Mouse (Mus musculus) stomach, embryonic 16.5 days (tissue): Measurements from ENCODE around the gene Galnt3. TPM values are rescaled to one million over a fixed set of nuclear protein-coding genes. Genes with fewer than 3 reads are reported as not detected.
A peak's percentile ranks its signal among the peaks of the same experiment; 100 is the strongest.

ENCODE experiments used
- ATAC-seq: fragments of 200-750 bp; cut with Nextera tagmentation; 2 replicates; pipeline ENCODE4 v1.8.0; 2017; ENCODE audit warnings: moderate number of reproducible peaks, moderate TSS enrichment; ENCODE audit not compliant: insufficient read depth, low FRiP score
- H3K27ac ChIP-seq: fragments of 300-500 bp; sonication (generic); 2 replicates; pipeline ENCODE4 v1.5.1; 2014; ENCODE audit warnings: low read length
- H3K27me3 ChIP-seq: fragments of 300-500 bp; sonication (generic); 2 replicates; pipeline ENCODE4 v1.6.1; 2014; ENCODE audit warnings: low read length, control low read depth, mixed read lengths; ENCODE audit not compliant: control insufficient read depth, insufficient read depth
- H3K36me3 ChIP-seq: fragments of 300-500 bp; sonication (generic); 2 replicates; pipeline ENCODE4 v1.6.1; 2014; ENCODE audit warnings: low read length; ENCODE audit not compliant: control insufficient read depth, insufficient read depth
- H3K4me1 ChIP-seq: fragments of 300-500 bp; sonication (generic); 2 replicates; pipeline ENCODE4 v1.6.1; 2014; ENCODE audit warnings: low read length, control low read depth, mixed read lengths; ENCODE audit not compliant: control insufficient read depth, insufficient read depth
- H3K4me2 ChIP-seq: fragments of 300-500 bp; sonication (generic); 2 replicates; pipeline ENCODE4 v1.6.1; 2014; ENCODE audit warnings: low read depth, low read length, mixed read lengths
- H3K4me3 ChIP-seq: fragments of 300-500 bp; sonication (generic); replicated peaks from 2 replicates; pipeline ENCODE4 v1.5.1; 2014; ENCODE audit warnings: mild to moderate bottlenecking, low read length
- H3K9ac ChIP-seq: fragments of 300-500 bp; sonication (generic); 2 replicates; pipeline ENCODE4 v1.6.1; 2014; ENCODE audit warnings: low read length
- H3K9me3 ChIP-seq: fragments of 300-500 bp; sonication (generic); replicated peaks from 2 replicates; pipeline ENCODE4 v1.6.1; 2016; ENCODE audit warnings: low read length, control low read depth; ENCODE audit not compliant: control insufficient read depth
- WGBS: fragments of 180-500 bp; shearing (Covaris S2); extraction: QIAGEN DNeasy Blood & Tissue Kit; methylation state at CpG from one replicate; pipeline ENCODE4 v1.1.7; 2014; 5-methylcytosine and 5-hydroxymethylcytosine counted together
- polyA plus RNA-seq: library from polyadenylated mRNA; unstranded; fragments of >200 nt; fragmentation: Nextera tagmentation; extraction: Ambion mirVana; gene quantifications from 2 replicates; pipeline ENCODE4 v1.2.1, GENCODE M21; 2015

Gene Galnt3
- polyA plus RNA-seq, 1 experiment from 2014 or later: 10.2 TPM

DNA sequence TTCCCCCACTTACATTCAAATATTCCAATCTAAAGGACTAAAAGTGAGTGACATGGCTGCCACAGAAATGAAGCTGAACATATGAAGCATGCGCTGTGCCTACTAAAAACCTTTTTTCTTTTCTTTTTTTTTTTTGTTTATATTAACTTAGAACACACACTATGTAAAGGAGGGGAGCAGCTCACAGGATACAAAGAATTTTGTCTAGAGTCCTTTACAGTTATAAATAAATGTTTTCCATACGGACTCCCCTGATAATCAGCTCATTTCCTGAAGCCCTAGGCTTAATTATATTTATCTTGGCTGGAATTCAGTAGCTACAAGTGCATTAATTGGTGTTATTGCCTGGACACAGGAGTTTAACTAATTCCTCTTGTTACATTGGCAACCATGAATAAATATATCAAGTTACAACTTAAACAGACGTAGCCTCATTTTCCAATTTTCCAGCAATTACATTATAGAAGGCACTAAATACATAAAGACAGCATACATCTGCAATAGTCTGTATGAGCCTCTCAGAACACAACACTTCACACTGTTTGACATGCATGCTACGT, 30.1 kb downstream of the Galnt3 start:
- H3K9ac ChIP-seq: no peak overlapping the region
- no peak overlapping the region for H3K4me2 ChIP-seq
- H3K9me3 ChIP-seq: no peaks in the 10 kb centered on the region
- H3K27ac ChIP-seq: no peak overlapping the region
- H3K4me1 ChIP-seq: 0 out of 2 replicates have a peak, but pooled peaks cover 2% of the 10 kb centered on the region
- no peaks in the 10 kb centered on the region for H3K27me3 ChIP-seq
- no peaks in the 10 kb centered on the region for H3K36me3 ChIP-seq
- ATAC-seq: no peak
- H3K4me3 ChIP-seq: no peak overlapping the region
- WGBS: 46% methylated on average over 4 of the region's 4 CpGs

DNA sequence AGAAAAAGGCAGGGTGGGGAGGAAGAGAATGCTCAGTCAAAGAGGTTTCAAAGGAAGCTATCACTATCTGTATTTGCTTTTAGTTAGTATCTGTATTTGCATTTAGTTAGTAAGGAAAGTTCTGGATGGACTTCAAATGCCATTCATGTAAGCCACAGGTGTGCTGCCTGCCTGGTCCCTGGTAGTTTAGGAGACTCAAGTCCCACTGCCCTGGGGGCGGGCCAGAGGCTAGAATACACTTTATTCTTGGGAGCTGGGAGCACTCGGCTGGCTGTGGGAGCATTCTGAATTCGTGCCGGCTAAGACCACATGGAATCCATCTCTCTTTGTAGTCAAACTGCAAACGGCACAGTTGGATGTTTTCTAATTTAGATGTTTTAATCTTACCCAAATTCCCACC, 33.5 kb downstream of the Galnt3 start:
- Histone ChIP-seq H3K4me1 (0 out of 2 replicates have a peak, but pooled peaks cover 2% of the 10 kb centered on the region), H3K36me3 (no peaks in the 10 kb centered on the region), H3K27me3 (no peaks in the 10 kb centered on the region), H3K4me2 (no peak overlapping the region), H3K4me3 (no peak overlapping the region), H3K9me3 (no peaks in the 10 kb centered on the region), H3K27ac (no peak overlapping the region), H3K9ac (no peak overlapping the region)
- peak; percentile 56; the same call in 1 of the 2 replicates for ATAC-seq
- WGBS: 30% methylated on average over 5 of the region's 5 CpGs

DNA sequence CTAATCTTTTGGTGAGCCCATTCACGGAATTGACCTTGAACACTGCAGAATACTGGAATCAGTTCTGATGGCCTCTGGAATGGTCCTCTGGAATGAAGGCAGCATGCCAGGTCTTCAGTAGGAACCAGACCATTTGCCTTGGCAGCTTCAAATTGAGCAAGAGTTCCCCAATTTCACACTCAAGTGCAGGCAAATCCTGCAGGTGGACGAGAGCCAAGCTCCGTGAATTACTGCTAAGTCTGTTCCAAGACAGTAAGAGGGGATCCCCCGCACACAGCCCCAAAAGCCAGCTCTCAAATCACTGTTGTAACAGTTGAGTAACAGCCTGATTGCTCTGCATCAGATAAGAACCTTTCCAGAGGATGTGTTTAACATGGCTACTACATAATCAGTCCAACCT, 42.9 kb downstream of the Galnt3 start:
- Histone ChIP-seq H3K9me3 (no peaks in the 10 kb centered on the region), H3K4me3 (no peak overlapping the region), H3K27ac (no peak overlapping the region), H3K9ac (no peak overlapping the region), H3K4me2 (no peak overlapping the region), H3K36me3 (no peaks in the 10 kb centered on the region), H3K4me1 (no peaks in the 10 kb centered on the region), H3K27me3 (no peaks in the 10 kb centered on the region)
- no peak for ATAC-seq
- WGBS: 68% methylated on average over 4 of the region's 4 CpGs

DNA sequence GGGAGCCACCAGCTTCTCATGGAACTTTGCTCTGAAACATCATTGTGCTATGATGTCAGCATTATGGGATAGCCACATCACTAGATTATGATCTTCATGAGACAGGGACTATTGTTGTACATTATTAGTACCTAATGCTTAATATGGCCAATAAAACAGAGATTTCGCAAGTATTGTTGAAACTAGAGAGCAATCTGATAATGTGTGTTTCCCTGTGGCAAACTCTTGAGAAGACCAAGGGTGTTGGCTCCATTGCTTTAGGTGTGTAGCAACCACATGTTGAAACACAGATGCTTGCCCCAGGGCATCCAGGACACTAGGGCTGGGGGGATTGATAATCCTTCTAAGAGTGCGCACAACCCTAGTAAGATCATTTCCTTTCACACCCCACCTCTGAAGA, 44.1 kb downstream of the Galnt3 start:
- ATAC-seq: no peak
- Histone ChIP-seq H3K27me3 (no peaks in the 10 kb centered on the region), H3K4me2 (no peak overlapping the region), H3K27ac (no peak overlapping the region), H3K9me3 (no peaks in the 10 kb centered on the region), H3K36me3 (no peaks in the 10 kb centered on the region), H3K4me1 (no peaks in the 10 kb centered on the region), H3K9ac (no peak overlapping the region), H3K4me3 (no peak overlapping the region)
- WGBS: 93% methylated on average over 2 of the region's 2 CpGs

DNA sequence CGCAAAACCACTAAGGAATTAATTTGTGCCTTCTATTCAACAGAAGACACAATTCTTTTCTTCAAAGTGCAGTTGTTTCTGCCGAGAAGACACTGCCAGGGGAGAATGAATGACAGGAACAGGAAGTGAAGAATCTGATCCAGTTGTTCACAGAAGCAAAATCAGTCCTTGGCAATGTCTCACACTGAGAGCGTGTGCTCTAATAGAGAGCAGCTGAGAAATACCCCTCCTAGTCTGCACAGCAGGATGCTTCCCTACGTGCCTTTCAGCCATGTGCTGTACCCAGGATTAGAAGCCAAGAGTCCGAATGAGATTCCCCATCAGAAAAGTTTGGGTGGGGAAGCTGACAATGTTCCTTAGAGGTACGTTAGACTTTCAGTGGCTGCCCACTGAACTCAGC, 55.3 kb downstream of the Galnt3 start:
- Histone ChIP-seq H3K9me3 (no peaks in the 10 kb centered on the region), H3K27ac (no peak overlapping the region), H3K36me3 (no peaks in the 10 kb centered on the region), H3K27me3 (no peaks in the 10 kb centered on the region), H3K4me1 (no peaks in the 10 kb centered on the region), H3K4me3 (no peak overlapping the region), H3K4me2 (no peak overlapping the region), H3K9ac (no peak overlapping the region)
- ATAC-seq: no peak
- WGBS: 36% methylated on average over 6 of the region's 6 CpGs

DNA sequence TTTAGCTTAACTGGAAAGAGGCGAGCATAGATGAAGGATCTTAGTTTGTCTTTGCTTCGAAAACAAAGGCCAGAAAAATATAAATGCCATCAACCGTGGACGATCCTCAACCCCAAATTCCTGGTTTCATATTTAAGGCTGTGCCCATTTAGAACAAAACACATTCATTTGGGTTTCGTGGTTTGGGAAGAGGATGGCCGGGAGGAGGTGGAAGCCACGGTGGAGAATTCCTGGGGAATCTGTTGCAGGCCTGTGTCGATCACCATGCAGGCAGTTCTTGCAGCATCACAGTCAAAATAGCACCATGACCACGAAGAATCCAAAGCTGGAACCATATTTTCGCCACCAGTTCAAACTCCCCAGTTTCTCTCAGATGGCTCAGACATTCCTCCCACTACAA, 61.5 kb downstream of the Galnt3 start:
- Histone ChIP-seq H3K4me3 (no peak overlapping the region), H3K27me3 (no peaks in the 10 kb centered on the region), H3K9me3 (no peaks in the 10 kb centered on the region), H3K36me3 (no peaks in the 10 kb centered on the region), H3K4me1 (no peaks in the 10 kb centered on the region), H3K9ac (no peak overlapping the region), H3K27ac (no peak overlapping the region), H3K4me2 (no peak overlapping the region)
- no peak for ATAC-seq
- WGBS: 81% methylated on average over 10 of the region's 10 CpGs

DNA sequence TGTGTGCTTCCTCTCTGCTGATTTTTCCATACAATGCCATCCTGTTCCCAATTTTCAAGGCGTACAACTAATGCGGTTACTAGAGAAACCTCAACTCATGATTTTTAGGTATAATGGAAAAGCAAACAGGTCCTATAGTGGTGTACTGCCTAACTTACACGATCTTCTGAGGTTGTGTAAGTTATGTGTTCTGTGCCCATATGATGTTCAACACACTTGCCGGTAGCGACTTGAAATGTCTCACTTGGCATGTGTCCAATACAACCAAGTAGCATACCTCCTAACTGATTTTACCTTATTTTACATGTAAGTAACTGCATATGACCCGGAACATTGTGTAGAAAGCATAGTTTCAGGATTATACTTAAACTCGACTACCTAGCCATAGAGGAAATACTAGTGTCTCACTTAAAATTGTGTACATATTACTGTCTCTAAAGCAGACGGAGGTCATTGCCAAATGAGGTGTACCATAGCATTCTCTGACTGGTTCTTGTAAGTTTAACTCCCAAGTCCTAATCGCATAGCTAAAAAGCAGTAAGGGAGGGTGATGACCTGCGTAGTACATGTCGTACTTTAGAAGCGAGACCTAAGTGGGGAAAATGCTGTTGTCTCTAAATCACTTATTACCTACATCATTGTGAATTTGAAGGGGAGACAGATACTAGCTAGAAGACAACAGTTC, 80.2 kb downstream of the Galnt3 start:
- 91% methylated on average over 12 of the region's 12 CpGs for WGBS
- H3K9me3 ChIP-seq: no peaks in the 10 kb centered on the region
- H3K4me3 ChIP-seq: no peak overlapping the region
- H3K36me3 ChIP-seq: no peaks in the 10 kb centered on the region
- H3K27me3 ChIP-seq: no peaks in the 10 kb centered on the region
- H3K4me1 ChIP-seq: no peaks in the 10 kb centered on the region
- H3K27ac ChIP-seq: no peak overlapping the region
- ATAC-seq: no peak
- no peak overlapping the region for H3K9ac ChIP-seq
- H3K4me2 ChIP-seq: no peak overlapping the region

DNA sequence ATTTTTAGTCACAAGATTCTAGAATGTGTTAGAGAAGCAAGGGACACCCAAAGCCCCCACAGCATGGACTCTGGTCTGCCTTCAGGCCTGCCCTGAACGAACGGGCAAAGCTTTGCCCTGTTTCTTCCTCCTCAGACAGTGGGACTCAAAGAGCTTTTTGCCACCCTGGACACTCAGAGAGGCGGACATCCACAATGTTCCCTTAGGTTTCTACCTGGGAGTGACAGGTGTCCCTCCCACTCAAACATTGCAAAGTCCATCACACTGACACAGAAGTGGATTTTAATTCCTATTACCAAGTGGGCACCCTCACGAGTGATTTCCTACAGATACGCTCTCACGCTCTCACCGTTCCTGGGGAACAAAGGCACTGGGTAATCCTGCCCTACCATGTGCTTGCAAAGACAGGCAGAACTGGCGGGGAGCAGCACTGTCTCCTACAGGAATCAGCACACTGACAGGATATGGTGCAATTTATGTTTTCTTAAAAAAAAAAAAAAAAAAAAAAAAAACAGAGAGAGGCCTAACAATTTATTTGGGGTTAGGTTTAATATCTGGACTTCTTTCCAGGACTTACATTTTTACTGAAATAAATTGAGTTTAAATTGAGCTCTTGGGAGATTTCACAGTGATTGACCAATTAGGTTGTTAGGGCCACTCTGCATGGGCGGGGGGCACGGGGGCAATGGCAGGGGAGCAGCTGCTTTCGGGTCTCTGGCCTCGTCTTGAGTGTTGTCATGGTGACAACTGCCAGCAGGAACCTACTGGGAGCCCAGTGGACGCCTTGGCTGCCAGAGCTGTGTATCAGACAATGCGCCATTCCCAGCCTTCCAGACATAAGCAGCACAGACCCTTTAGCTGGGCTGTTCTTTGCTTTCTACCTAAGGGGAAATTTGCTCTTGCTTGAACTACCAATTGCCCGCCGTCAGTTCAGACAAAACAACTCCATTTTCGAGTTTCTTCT, 81.1 kb downstream of the Galnt3 start:
- 67% methylated on average over 17 of the region's 17 CpGs for WGBS
- no peak overlapping the region for H3K27ac ChIP-seq
- H3K9ac ChIP-seq: no peak overlapping the region
- no peak overlapping the region for H3K4me2 ChIP-seq
- H3K36me3 ChIP-seq: no peaks in the 10 kb centered on the region
- no peaks in the 10 kb centered on the region for H3K4me1 ChIP-seq
- H3K4me3 ChIP-seq: no peak overlapping the region
- ATAC-seq: no peak
- no peaks in the 10 kb centered on the region for H3K27me3 ChIP-seq
- H3K9me3 ChIP-seq: no peaks in the 10 kb centered on the region

DNA sequence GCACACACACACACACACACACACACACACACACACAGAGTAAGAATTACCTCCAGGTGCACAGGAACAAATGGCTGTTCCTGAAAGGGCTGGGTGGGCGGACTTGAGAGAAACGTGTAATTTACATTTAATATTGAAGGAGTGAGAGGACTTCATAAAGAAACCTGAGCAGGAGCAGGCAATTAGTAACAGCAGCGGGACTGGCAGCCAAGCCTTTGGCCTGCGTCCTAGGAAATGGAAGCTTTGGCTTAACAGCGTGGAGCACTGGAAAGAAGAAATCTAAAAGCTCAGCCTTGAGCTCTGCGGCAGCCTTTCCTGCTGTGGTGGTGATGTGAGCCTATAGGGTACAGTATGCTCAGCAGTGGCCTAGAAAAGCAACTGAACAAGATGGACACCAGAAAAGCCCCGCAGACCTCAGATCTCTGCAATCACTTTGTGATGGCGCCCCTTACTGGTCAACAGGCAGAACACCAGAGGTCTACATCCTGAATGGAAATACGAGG, 82.8 kb downstream of the Galnt3 start:
- no peaks in the 10 kb centered on the region for H3K4me1 ChIP-seq
- H3K4me2 ChIP-seq: no peak overlapping the region
- no peak for ATAC-seq
- no peaks in the 10 kb centered on the region for H3K36me3 ChIP-seq
- H3K27me3 ChIP-seq: no peaks in the 10 kb centered on the region
- no peaks in the 10 kb centered on the region for H3K9me3 ChIP-seq
- 73% methylated on average over 9 of the region's 9 CpGs for WGBS
- no peak overlapping the region for H3K4me3 ChIP-seq
- no peak overlapping the region for H3K27ac ChIP-seq
- H3K9ac ChIP-seq: no peak overlapping the region
